Mouse (Mus musculus): ENCODE results near the gene 4930451I11Rik. TPM values are rescaled to one million over a fixed set of nuclear protein-coding genes. Genes with fewer than 3 reads are reported as not detected.

4930451I11Rik gene
- polyA plus RNA-seq, 1 experiment = 114 TPM

DNA sequence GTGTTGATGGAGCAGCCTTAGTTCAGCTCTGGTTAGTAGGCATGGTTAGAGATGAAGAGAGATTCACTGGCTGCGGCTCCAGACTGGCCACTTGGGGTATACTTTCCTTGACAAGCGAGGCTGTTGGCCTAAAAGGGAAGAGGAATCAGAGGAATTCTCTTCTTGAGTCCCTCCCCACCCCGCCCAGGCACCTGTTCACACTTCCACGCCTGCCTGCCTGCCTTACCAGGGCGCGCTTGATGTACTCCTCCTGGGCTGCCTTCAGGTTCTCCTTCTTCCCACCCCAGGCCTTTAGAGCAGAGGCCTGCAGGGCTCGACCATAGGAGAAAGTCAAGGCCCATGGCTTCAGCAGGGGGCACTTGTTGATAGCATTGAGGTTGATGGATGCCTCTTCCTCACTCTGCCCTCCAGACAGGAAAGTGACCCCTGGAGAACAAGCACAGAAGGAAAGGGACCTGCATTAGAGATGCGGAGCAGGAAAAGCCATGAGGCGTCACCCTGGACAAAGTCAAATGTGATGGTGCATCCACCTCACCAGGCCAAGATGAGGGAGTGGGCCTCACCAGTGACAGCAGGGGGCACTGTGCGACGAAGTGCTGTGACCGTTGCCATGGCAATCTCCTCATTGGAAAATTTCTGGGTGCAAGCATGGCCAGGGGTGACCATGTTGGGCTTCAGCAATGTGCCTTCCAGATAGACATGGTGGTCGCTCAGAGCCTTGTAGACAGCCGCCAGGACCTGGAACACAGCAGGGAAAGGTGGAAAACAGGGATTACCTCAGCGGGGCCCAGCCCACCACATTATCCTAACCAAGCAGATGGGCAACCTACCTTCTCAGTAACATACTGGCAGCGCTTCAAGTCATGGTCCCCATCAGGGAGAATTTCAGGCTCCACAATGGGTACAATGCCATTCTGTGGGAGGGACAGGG is 35.8 kb downstream of the 4930451I11Rik start:
- no peaks in the 10 kb centered on the region for H3K27me3 ChIP-seq (ENCODE audit: control insufficient read depth, insufficient read depth, low read length)
- H3K27ac ChIP-seq (ENCODE audit: control insufficient read depth, insufficient read depth, low read depth, low read length) = no peak overlapping the region
- no peaks in the 10 kb centered on the region for H3K36me3 ChIP-seq (ENCODE audit: control insufficient read depth, insufficient read depth, low read length)
- H3K4me1 ChIP-seq (ENCODE audit: control insufficient read depth, insufficient read depth, low read length) = peaks cover 14% of the 10 kb centered on the region
- TF ChIP-seq POLR2A (IDR thresholded peaks at IDR 0.05; ENCODE audit: control insufficient read depth, low read depth, low read length) = no peak
- no peak overlapping the region for H3K4me3 ChIP-seq (ENCODE audit: control insufficient read depth, low read depth, low read length)

DNA sequence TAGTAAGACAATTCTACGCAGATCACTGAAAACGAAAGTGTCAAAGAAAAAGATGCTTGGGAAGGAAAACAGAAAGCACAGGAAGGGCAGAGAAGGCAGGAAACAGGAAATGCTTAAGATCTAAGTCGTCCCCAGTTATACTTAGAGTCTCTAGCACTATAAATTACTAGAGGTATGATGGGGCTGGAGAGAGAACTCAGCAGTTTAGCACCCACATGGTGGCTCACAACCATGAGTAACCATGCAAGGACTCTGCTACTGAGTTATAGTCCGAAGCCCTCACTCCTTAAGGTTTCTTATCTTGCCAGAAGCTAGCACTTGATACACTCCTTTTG is 37.2 kb downstream of the 4930451I11Rik start:
- H3K4me1 ChIP-seq (ENCODE audit: control insufficient read depth, insufficient read depth, low read length) = peaks cover 6% of the 10 kb centered on the region
- H3K27ac ChIP-seq (ENCODE audit: control insufficient read depth, insufficient read depth, low read depth, low read length) = peak overlapping the region; percentile 33; the same call in 1 of the 2 replicates
- H3K36me3 ChIP-seq (ENCODE audit: control insufficient read depth, insufficient read depth, low read length) = no peaks in the 10 kb centered on the region
- H3K27me3 ChIP-seq (ENCODE audit: control insufficient read depth, insufficient read depth, low read length) = no peaks in the 10 kb centered on the region
- no peak overlapping the region for H3K4me3 ChIP-seq (ENCODE audit: control insufficient read depth, low read depth, low read length)
- no peak for TF ChIP-seq POLR2A (IDR thresholded peaks at IDR 0.05; ENCODE audit: control insufficient read depth, low read depth, low read length)
- TF ChIP-seq CTCF (IDR thresholded peaks at IDR 0.05; ENCODE audit: control insufficient read depth, insufficient read depth, insufficient replicate concordance, low read depth, low read length) = no peak

DNA sequence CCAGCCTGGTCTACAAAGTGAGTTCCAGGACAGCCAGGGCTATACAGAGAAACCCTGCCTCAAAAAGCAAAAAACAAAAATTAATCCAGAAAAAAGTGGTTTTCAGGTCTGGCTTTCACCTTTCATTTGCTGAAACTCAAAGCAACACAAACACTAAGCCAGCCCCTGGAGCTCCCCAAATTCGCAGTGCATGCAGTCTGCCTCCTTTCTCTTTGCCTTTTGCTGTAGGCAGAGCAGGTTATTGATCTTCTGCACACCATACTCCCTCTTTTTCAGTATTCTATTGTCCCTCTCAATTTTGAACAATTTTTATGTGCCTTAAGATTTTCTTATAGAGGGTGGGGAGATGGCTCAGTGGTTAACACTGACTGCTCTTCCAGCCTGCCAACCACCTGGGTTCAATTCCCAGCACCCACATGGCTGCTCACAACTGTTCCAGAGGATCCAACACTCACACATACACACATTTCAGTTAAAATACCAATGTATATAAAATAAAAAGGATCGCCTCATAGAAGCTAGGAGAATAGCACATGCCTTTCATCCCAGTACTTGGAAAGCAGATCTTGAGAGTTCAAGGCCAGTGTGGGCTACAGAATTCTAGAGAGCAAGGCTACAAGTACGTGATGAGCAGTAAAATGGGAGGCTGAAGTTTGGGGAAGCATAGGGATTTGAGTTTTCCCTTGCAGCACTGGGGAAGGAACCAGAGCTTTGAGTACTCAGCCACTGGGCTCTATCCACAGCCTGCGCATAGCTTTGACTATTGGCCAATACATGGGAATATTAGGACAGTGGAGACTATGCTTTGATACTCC is 37.8 kb downstream of the 4930451I11Rik start:
- TF ChIP-seq POLR2A (IDR thresholded peaks at IDR 0.05; ENCODE audit: control insufficient read depth, low read depth, low read length) (no peak), CTCF (IDR thresholded peaks at IDR 0.05; ENCODE audit: control insufficient read depth, insufficient read depth, insufficient replicate concordance, low read depth, low read length) (no peak)
- H3K4me1 ChIP-seq (ENCODE audit: control insufficient read depth, insufficient read depth, low read length) = peaks cover 4% of the 10 kb centered on the region
- H3K36me3 ChIP-seq (ENCODE audit: control insufficient read depth, insufficient read depth, low read length) = no peaks in the 10 kb centered on the region

GRCm38 (mm10) chr7:126792721-126793443 is 38.6 kb downstream of the 4930451I11Rik start:
- TF ChIP-seq CTCF (IDR thresholded peaks at IDR 0.05; ENCODE audit: control insufficient read depth, insufficient read depth, insufficient replicate concordance, low read depth, low read length) (no peak), POLR2A (IDR thresholded peaks at IDR 0.05; ENCODE audit: control insufficient read depth, low read depth, low read length) (no peak)
- Histone ChIP-seq H3K4me1 (ENCODE audit: control insufficient read depth, insufficient read depth, low read length) (no peaks in the 10 kb centered on the region; the same call in none of the 2 replicates), H3K4me3 (ENCODE audit: control insufficient read depth, low read depth, low read length) (peak overlapping the region; percentile 98), H3K36me3 (ENCODE audit: control insufficient read depth, insufficient read depth, low read length) (no peaks in the 10 kb centered on the region; the same call in none of the 2 replicates), H3K27me3 (ENCODE audit: control insufficient read depth, insufficient read depth, low read length) (no peaks in the 10 kb centered on the region), H3K27ac (ENCODE audit: control insufficient read depth, insufficient read depth, low read depth, low read length) (peak overlapping the region; percentile 30)

More for the DNA sequence above, 37.8 kb downstream of the 4930451I11Rik start:
- Histone ChIP-seq H3K27ac (ENCODE audit: control insufficient read depth, insufficient read depth, low read depth, low read length) (peak overlapping the region; percentile 33; the same call in 1 of the 2 replicates), H3K27me3 (ENCODE audit: control insufficient read depth, insufficient read depth, low read length) (no peaks in the 10 kb centered on the region), H3K4me3 (ENCODE audit: control insufficient read depth, low read depth, low read length) (no peak overlapping the region)

DNA sequence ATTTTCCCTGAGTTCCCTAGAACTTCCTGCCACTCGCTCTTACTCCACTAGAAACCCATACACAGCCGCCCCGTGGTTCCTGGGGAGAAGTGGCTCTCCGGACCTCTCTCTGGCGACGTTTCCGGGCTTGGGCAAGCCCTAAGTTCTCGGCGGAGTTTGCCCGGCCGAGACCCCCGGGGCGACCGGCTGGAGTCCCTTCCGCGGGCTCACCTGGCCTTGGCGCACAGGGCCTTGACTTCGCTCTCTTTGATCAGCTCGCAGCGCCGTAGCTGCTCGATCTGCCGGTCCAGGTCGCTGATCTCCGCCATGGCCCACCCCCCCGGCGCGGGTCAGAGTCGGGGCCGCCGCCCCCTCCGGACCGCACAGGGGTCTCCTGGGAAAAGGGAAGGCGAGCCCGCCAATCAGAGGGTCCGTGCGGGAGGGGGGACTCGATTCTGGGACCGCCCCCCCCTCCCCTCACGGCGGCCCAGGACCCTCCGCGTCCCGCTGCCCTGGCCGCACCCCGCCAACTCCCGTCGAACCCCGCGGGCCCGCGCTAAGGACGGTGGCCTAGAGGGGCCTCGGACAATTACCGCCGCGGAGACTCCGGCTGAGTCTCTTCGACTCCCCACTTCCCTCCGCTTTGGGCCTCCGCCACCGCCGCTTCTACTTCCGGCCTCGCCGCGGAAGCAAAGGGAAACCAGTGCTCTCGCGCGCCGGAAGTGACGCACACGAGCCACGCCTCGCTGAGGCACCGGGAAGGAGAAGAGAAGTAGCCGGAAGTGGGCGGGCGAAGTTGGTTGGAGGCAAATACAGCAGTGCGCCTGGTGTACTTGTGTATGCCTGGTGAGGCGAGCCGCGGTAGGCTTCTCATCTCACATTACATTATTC is 39.4 kb downstream of the 4930451I11Rik start, which contains the start of gene Ppp4c:
Gene Ppp4c (minus strand): TSS at position 646 of the 870 bp plus-strand sequence.
- Histone ChIP-seq H3K27me3 (ENCODE audit: control insufficient read depth, insufficient read depth, low read length) (no peaks in the 10 kb centered on the region), H3K4me1 (ENCODE audit: control insufficient read depth, insufficient read depth, low read length) (no peaks in the 10 kb centered on the region; the same call in none of the 2 replicates), H3K4me3 (ENCODE audit: control insufficient read depth, low read depth, low read length) (peak within 1 kb of the TSS; percentile 98), H3K36me3 (ENCODE audit: control insufficient read depth, insufficient read depth, low read length) (no peaks in the 10 kb centered on the region; the same call in none of the 2 replicates), H3K27ac (ENCODE audit: control insufficient read depth, insufficient read depth, low read depth, low read length) (peak within 1 kb of the TSS; percentile 90)
- TF ChIP-seq CTCF (IDR thresholded peaks at IDR 0.05; ENCODE audit: control insufficient read depth, insufficient read depth, insufficient replicate concordance, low read depth, low read length) = no peak
- peak; percentile 77 for TF ChIP-seq POLR2A (IDR thresholded peaks at IDR 0.05; ENCODE audit: control insufficient read depth, low read depth, low read length)

DNA sequence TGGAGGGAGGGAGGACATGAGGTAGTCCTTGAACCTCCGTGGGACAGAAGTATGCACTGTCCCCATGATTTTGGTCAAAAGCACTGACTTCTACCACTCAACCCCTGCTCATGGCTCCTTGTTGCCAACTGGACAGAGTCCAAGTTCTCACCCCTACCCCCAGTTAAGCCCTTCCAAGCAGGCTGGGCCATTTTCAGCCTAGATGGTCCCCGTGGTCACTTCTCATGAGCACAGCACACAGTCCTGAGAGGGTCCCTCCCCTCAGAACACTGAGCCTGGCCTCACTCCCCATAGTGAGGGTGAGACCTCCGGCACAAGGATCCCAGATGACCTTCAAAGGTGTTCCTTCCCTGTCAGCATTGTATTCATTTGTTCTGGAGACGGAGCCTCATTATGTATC is 42.3 kb downstream of the 4930451I11Rik start:
- Histone ChIP-seq H3K36me3 (ENCODE audit: control insufficient read depth, insufficient read depth, low read length) (no peaks in the 10 kb centered on the region; the same call in none of the 2 replicates), H3K27ac (ENCODE audit: control insufficient read depth, insufficient read depth, low read depth, low read length) (no peak overlapping the region), H3K27me3 (ENCODE audit: control insufficient read depth, insufficient read depth, low read length) (no peaks in the 10 kb centered on the region), H3K4me3 (ENCODE audit: control insufficient read depth, low read depth, low read length) (no peak overlapping the region), H3K4me1 (ENCODE audit: control insufficient read depth, insufficient read depth, low read length) (no peaks in the 10 kb centered on the region; the same call in none of the 2 replicates)
- no peak for TF ChIP-seq POLR2A (IDR thresholded peaks at IDR 0.05; ENCODE audit: control insufficient read depth, low read depth, low read length)
- TF ChIP-seq CTCF (IDR thresholded peaks at IDR 0.05; ENCODE audit: control insufficient read depth, insufficient read depth, insufficient replicate concordance, low read depth, low read length) = no peak
